Mouse (Mus musculus) liver, postnatal 0 days (tissue): ENCODE measurements around the gene Phf19.

Source experiments
- CTCF ChIP-seq: sonication (generic); IDR thresholded peaks from 2 replicates; pipeline ENCODE4 v1.5.1; 2016; ENCODE audit warnings: antibody characterized with exemption, low read depth
- EP300 ChIP-seq: IDR thresholded peaks from 2 replicates; pipeline ENCODE4 v1.6.1; 2016; ENCODE audit warnings: antibody characterized with exemption, low read depth, mild to moderate bottlenecking

DNA sequence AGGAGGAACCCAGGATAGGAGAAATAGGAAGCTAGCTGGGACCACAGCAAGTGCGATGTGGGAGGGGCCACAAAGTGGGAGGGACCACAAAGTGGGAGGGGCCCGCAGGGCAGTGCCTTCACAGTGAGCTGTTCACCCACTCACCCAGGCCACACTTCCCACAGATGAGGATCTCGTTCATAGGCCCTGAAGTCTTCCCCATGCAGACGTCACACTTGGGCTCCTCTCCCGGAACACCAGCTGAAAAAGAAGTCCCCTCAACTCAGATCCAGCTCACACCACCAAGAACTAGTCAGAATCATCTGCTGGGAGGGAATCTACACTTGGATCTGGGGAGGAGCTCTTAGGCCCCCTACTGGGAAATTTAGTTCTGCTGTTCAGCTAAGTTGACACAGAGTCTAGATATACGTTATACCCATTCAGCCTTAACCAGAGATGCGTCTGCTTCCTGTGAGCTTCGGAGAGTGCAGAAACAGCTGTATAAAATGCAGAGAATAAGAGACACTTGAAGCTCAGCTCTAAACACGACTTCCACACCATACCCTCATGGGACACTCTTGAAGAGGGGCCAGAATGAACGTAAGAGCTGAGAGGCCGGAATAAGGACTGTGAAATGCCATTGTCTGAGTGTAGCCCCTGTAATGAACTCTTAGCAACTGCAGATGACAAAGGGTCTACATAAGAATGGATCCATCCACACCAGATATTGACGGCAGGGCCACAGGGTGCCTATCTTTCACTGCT is 6.8 kb downstream of the Phf19 start:
- peak; percentile 28 for TF ChIP-seq CTCF
- no peak for TF ChIP-seq EP300
